Mouse (Mus musculus) lung, postnatal 36 days (tissue): ENCODE measurements at regions not wholly inside any gene's neighbourhood (a gene's known extent, or its start where the extent isn't known, plus 50 kb on each side); places are given as distances from the start of the nearest gene placed in this dataset.

Experiments used
- DNase-seq: peaks from one replicate; pipeline ENCODE4 v3.0.0; 2022; ENCODE audit warnings: mixed read lengths

- DNase-seq: no peak
Observed at GRCm38 (mm10) chr5:38999700-39000099, 123.1 kb upstream of the Clnk start.

GRCm38 (mm10) chr5:38972397-38973159 lies 96.0 kb upstream of the Clnk start:
- DNase-seq: no peak

- no peak for DNase-seq
Observed at GRCm38 (mm10) chr5:38970497-38970896, 93.9 kb upstream of the Clnk start.

GRCm38 (mm10) chr5:38967010-38967409 lies 90.4 kb upstream of the Clnk start:
- no peak for DNase-seq

GRCm38 (mm10) chr5:38964445-38964844 lies 87.8 kb upstream of the Clnk start:
- DNase-seq: no peak

GRCm38 (mm10) chr5:38950520-38951288 lies 74.1 kb upstream of the Clnk start:
- DNase-seq: no peak

DNA sequence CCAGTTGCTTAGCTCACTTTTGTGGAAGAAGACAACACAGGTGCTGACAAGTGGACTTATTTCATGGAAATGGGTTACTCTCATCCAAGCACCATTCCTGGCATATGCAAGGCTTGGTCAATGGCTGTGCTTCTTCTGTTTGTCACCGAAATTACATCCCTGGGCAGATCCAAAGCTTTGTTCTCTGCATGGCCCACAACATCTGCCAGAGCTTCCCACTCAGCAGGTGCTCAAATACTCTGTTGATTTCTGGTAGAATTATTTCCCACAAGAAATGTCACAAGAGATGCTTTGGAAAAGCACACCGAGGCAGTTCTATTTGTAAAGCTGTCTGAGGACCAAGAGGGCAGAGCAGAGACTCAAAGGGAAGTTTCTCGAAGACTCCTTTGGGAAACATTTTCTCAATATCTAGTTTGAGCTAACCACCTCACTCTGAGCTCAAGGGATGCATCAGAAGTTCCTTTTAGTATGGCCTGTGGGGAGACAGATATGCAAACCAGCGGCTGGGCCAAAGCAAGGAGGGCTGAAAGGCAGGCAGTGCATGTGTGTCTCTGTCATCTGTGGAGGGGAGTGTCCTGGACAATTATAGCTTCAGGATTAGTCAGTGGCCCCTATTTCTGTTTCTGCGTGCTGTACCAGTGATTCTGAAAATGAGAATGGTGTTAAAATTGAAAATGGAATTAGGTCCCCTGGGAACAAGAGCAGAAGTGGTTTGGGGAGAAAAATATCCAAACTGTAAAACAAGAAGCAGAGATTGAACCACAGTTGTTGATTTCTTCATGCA lies 69.5 kb upstream of the Clnk start:
- DNase-seq: no peak

DNA sequence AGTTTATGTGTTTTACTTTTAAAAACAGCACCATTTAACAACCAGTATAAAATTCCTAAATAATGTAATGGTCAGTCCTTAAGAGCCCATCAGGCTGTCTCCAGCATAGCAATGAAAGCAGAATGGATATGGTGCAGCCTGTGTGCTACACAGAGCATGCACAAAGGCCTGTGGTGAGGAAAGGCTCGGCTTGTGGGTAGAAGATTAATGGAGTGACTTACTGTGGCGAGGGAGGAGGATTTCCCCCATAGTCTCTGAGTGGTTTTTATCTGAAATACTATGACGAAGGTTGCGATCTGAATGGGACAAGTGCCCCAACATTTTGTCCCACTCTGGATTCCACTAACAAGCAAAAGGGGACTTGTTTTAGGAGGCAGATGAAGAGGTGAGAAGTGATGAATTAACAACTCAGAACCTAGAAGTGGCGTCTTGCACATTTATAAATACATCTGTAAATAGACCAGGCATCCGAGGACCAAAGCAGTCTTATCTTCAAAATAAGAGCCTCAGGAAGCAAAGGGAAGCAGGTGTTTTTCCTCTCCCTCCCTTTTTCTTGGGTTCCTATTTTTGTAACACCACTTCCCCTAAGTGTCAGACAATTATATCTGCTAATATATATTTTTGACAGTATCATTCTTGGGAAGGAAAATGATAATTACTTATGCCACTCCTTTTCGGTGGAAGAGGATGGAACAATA lies 55.9 kb upstream of the Clnk start:
- DNase-seq: no peak

- no peak for DNase-seq
Observed at GRCm38 (mm10) chr5:38927051-38927450, 50.4 kb upstream of the Clnk start.
